Mouse (Mus musculus) embryonic facial prominence, embryonic 13.5 days (tissue): ENCODE data around the gene Nme6. TPM values are rescaled to one million over a fixed set of nuclear protein-coding genes. Genes with fewer than 3 reads are reported as not detected.
A peak's percentile ranks its signal among the peaks of the same experiment; 100 is the strongest.

ENCODE experiments used
- ATAC-seq: fragments of 200-750 bp; cut with Nextera tagmentation; 2 replicates; pipeline ENCODE4 v1.8.0; 2017; ENCODE audit warnings: low read depth; ENCODE audit not compliant: insufficient number of reproducible peaks, insufficient read depth, low FRiP score, low TSS enrichment
- H3K27ac ChIP-seq: fragments of 300-500 bp; sonication (generic); 2 replicates; pipeline ENCODE4 v1.5.1; 2015; ENCODE audit warnings: moderate library complexity, mild to moderate bottlenecking, inconsistent platforms
- H3K27me3 ChIP-seq: fragments of 300-500 bp; sonication (generic); 2 replicates; pipeline ENCODE4 v1.6.1; 2015; ENCODE audit warnings: mild to moderate bottlenecking, inconsistent platforms
- H3K36me3 ChIP-seq: fragments of 300-500 bp; sonication (generic); 2 replicates; pipeline ENCODE4 v1.6.1; 2015; ENCODE audit warnings: mild to moderate bottlenecking, inconsistent platforms
- H3K4me1 ChIP-seq: fragments of 300-500 bp; sonication (generic); 2 replicates; pipeline ENCODE4 v1.6.1; 2015; ENCODE audit warnings: inconsistent platforms
- H3K4me2 ChIP-seq: fragments of 300-500 bp; sonication (generic); 2 replicates; pipeline ENCODE4 v1.6.1; 2015; ENCODE audit warnings: moderate library complexity, mild to moderate bottlenecking, inconsistent platforms
- H3K4me3 ChIP-seq: fragments of 300-500 bp; sonication (generic); 2 replicates; pipeline ENCODE4 v1.5.1; 2015; ENCODE audit warnings: mild to moderate bottlenecking, inconsistent platforms
- H3K9ac ChIP-seq: fragments of 300-500 bp; sonication (generic); 2 replicates; pipeline ENCODE4 v1.6.1; 2015; ENCODE audit warnings: mild to moderate bottlenecking, inconsistent platforms
- H3K9me3 ChIP-seq: fragments of 300-500 bp; sonication (generic); 2 replicates; pipeline ENCODE4 v1.6.1; 2016; ENCODE audit warnings: inconsistent platforms
- WGBS: fragments of 180-500 bp; shearing (Covaris S2); methylation state at CpG from one replicate; pipeline ENCODE4 v1.1.7; 2015; ENCODE audit warnings: mixed read lengths; 5-methylcytosine and 5-hydroxymethylcytosine counted together
- microRNA-seq: library from miRNA; unstranded; fragments of <30 nt; microRNA quantifications from one replicate; pipeline ENCODE4, GENCODE M21; 2016
- polyA plus RNA-seq: library from polyadenylated mRNA; unstranded; fragments of >200 nt; fragmentation: Nextera tagmentation; extraction: Ambion mirVana; gene quantifications from 2 replicates; pipeline ENCODE4 v1.2.1, GENCODE M21; 2015

The Nme6 gene
- polyA plus RNA-seq, 1 experiment from 2014 or later: 70.9 TPM

DNA sequence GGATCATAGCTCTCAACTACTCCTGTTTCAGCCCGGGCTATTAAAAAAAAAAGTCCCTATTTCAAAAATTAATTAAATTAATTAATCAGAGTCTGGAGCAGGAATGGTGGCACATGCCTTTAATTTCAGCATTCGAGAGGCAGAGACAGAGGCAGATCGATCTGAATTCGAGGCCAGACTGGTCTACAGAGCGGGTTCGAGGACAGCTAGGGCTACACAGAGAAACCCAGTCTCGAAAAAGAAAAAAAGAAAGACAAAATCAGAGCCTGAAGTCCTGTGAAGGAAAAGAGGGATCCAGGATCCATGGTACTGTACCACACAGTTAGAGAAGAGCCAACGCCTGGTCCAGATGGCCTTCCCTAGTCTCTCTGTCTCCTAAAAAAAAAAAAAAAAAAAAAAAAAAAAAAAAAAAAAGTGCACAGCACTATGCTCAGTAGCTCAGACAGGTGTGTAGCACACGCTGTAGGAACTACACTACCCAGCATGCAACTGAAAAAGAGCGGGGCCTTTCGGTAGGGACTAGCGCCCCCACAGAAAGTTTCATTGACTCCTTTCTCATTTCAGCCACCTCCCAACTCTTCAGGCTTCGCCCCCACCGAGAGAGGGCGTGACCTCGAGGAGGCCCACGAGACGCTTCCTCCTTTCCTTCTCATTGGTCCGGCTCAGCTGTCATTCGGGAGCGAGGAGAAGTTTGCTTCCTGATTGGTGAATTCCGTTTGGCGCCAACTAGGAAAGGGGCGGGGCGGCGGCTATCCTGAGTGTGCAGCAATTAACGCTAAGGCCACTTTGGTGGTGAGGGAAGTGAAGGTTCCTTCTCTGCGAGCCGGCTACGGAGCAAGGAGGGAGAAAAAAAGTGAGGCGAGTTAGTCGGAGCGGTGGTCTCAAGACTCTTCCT, 42.5 kb downstream of the Nme6 start, which contains the start of gene Cdc25a:
TSS of gene Cdc25a (plus strand) at position 783 of the 895 bp plus-strand sequence.
- Histone ChIP-seq H3K9me3 (no peaks in the 10 kb centered on the region), H3K27ac (peak within 1 kb of the TSS; percentile 93), H3K4me1 (peaks cover 16% of the 10 kb centered on the region), H3K36me3 (peaks cover 27% of the 10 kb centered on the region), H3K4me3 (peak within 1 kb of the TSS; percentile 98), H3K27me3 (no peaks in the 10 kb centered on the region), H3K9ac (peak within 1 kb of the TSS; percentile 98), H3K4me2 (peak within 1 kb of the TSS; percentile 82)
- 5% methylated on average over 33 of the region's 33 CpGs for WGBS
- ATAC-seq: peak; percentile 91

DNA sequence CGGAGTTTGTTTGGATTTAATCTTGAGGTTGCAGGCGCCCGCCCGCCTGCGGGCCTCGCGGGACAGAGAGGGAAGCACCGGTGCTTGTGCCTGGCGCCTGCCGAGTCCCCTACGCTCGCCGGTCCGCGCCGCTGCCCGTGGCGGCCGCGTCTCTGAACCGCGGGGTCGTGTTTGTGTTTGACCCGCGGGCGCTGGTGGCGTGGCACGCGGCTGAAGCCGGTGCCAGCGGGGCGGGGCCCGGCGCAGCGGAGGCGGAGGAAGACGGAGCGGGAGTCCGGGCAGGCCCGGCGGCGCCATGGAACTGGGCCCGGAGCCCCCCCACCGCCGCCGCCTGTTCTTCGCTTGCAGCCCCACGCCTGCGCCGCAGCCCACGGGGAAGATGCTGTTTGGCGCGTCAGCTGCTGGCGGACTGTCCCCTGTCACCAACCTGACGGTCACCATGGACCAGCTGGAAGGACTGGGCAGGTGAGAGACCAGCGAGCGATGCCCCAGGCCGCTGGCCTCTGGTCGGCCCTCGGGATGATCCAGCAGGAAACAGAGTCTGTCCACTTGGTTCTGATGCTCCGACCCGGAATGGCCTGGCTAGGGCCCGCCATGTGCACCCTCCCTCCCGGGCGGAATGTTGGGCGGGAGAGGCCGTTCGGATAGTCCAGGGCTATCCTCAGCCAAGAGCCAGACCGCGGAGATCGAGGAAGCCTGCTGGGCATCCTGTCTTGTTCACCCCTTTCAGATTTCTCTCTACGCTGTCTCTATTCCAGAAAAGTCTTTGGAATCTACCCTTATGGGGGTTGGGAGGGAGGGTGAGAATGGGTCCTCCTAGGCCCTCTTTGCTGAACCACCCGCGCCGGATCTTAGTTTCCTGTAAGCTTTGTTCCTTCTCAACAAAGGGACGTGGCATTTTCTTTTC, 43.4 kb downstream of the Nme6 start:
- peak overlapping the region; percentile 93 for H3K27ac ChIP-seq
- peaks cover 36% of the 10 kb centered on the region for H3K36me3 ChIP-seq
- peak; percentile 70 for ATAC-seq
- H3K9me3 ChIP-seq: no peaks in the 10 kb centered on the region
- H3K27me3 ChIP-seq: no peaks in the 10 kb centered on the region
- under 1% methylated on average over 70 of the region's 76 CpGs for WGBS
- peaks cover 12% of the 10 kb centered on the region for H3K4me1 ChIP-seq
- peak overlapping the region; percentile 98 for H3K4me3 ChIP-seq
- peak overlapping the region; percentile 98 for H3K9ac ChIP-seq
- peak overlapping the region; percentile 82 for H3K4me2 ChIP-seq

DNA sequence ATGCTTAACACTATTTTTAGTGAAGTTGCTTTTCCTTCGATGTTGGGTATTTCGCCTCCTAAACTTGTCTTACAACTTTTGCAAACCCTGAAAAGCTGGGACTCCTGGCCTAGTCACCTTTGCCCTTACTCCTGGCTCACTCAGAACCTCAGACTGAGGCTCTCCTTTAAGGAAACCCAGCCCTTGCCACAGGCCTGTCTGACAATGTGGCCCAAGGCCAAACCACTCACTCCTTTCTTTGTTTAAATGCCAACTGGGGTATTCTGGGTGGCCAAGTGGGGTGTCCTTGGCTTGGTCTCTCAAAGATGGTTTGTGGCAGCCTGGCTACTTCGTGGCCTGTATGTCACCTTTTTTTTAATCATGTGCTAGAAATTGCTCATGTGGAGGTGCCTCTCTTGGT, 44.2 kb downstream of the Nme6 start:
- H3K4me3 ChIP-seq: peak overlapping the region; percentile 98
- WGBS: 2% methylated on average over 3 of the region's 3 CpGs
- no peaks in the 10 kb centered on the region for H3K9me3 ChIP-seq
- no peaks in the 10 kb centered on the region for H3K27me3 ChIP-seq
- H3K4me1 ChIP-seq: peaks cover 12% of the 10 kb centered on the region
- H3K27ac ChIP-seq: peak overlapping the region; percentile 93
- peak overlapping the region; percentile 98 for H3K9ac ChIP-seq
- no peak for ATAC-seq
- peak overlapping the region; percentile 82 for H3K4me2 ChIP-seq
- H3K36me3 ChIP-seq: peaks cover 45% of the 10 kb centered on the region

DNA sequence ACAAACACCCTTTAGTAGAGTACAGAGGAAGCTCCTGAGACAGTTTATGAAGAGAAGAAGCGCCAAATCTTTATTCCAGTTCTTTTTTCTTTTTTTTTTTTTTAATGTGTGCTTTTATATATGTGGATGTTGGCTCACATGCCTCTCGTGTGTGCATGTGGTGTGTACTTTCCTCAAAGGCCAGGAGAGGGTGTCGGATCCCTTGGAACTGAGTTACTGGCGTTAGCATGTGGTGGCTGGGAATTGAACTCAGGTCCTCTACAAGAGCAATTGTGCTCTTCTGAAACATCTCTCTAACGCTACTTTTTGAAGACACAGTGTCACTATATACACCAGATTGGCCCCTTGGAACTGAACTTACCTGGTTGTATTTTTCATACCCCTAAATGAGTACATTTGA, 45.1 kb downstream of the Nme6 start:
- no peak overlapping the region for H3K27ac ChIP-seq
- peak overlapping the region; percentile 98 for H3K4me3 ChIP-seq
- H3K9ac ChIP-seq: peak overlapping the region; percentile 98
- peaks cover 12% of the 10 kb centered on the region for H3K4me1 ChIP-seq
- peak overlapping the region; percentile 82 for H3K4me2 ChIP-seq
- WGBS: 69% methylated on average over 5 of the region's 5 CpGs
- no peak for ATAC-seq
- H3K36me3 ChIP-seq: peaks cover 54% of the 10 kb centered on the region
- no peaks in the 10 kb centered on the region for H3K9me3 ChIP-seq
- no peaks in the 10 kb centered on the region for H3K27me3 ChIP-seq

DNA sequence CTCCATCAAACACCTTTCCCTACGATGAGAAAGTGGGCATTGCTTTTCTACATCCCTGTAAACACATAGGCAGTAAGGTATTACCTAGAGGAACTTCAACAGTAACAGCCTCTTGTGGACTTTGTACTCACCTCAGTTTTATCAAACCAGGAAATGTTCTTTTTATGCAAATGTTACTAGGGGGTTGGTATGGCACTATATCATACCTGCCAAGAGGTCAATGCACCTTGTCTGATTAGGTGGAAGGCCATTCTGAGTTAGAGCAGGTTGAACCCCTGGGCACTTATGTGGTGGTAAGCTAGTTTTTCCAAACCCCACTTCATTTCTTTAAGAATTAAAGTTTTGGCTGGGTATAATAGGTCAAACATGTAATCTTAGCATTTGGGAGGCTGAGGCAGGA, 46.8 kb downstream of the Nme6 start:
- Histone ChIP-seq H3K36me3 (peaks cover 69% of the 10 kb centered on the region), H3K4me2 (no peak overlapping the region), H3K27ac (no peak overlapping the region), H3K4me1 (peaks cover 12% of the 10 kb centered on the region), H3K9me3 (no peaks in the 10 kb centered on the region), H3K9ac (no peak overlapping the region), H3K27me3 (no peaks in the 10 kb centered on the region), H3K4me3 (no peak overlapping the region)
- WGBS: 97% methylated on average over 1 of the region's 1 CpGs
- ATAC-seq: no peak

DNA sequence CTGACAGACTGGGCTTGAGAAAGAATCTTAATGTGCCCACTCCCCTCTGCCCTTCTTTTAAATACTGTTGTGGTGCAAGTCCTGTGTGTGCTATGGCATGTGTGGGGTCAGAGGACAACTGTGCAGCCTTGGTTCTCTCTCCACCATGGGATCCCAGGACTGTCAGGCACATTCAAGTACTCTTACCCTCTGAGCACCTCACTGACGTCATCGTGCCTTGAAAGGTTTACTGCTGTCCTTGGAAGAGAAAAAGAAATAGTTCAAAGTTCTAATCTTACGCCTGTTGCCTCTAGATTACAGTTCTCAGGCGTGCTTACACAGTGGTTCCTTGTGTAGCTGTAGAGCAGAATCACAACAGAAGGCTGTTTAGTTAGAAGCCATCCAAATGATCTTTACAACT, 53.7 kb downstream of the Nme6 start:
- H3K9me3 ChIP-seq: no peaks in the 10 kb centered on the region
- no peaks in the 10 kb centered on the region for H3K4me1 ChIP-seq
- no peak overlapping the region for H3K4me2 ChIP-seq
- H3K27ac ChIP-seq: no peak overlapping the region
- 85% methylated on average over 4 of the region's 4 CpGs for WGBS
- no peak for ATAC-seq
- H3K27me3 ChIP-seq: no peaks in the 10 kb centered on the region
- H3K9ac ChIP-seq: no peak overlapping the region
- H3K4me3 ChIP-seq: no peak overlapping the region
- H3K36me3 ChIP-seq: peaks cover 98% of the 10 kb centered on the region

DNA sequence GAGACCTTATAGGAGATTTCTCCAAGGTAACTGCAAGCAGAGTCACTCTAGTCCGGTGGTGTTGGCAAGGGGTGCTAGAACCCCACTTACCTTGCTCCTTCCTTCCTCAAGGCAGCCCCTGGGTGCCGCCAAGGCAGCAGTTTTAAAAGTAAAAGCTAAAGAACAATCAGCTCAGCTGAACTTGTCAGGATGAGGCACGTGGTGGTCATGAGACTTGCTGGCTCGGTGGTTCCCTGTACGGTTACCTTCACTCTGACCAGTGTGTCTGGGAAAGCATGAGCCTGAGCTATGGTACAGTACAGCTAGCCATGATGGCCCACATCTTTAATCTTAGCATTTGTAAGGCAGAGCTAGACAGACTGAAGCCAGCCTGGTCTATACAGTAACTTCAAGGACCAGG, 54.8 kb downstream of the Nme6 start:
- no peaks in the 10 kb centered on the region for H3K9me3 ChIP-seq
- 89% methylated on average over 5 of the region's 5 CpGs for WGBS
- no peak overlapping the region for H3K4me2 ChIP-seq
- H3K36me3 ChIP-seq: peaks cover 98% of the 10 kb centered on the region
- no peaks in the 10 kb centered on the region for H3K27me3 ChIP-seq
- ATAC-seq: no peak
- H3K4me3 ChIP-seq: no peak overlapping the region
- H3K9ac ChIP-seq: no peak overlapping the region
- no peaks in the 10 kb centered on the region for H3K4me1 ChIP-seq
- no peak overlapping the region for H3K27ac ChIP-seq

DNA sequence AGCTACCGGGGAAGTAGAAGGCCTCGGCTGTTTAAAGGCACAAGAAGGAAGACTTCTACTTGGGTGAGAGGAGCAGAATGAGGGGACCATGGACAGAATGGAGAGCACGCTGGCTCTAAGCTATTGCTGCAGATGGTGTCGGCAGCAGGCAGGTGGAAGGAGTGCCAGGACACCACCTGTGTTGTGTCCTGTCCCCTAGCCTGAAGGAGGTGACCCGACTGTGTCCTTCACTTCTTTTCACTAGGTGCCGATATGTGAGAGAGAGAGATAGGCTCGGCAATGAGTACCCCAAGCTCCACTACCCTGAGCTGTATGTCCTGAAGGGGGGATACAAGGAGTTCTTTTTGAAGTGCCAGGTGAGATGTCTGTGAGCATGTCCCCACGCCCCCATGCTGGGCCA, 59.0 kb downstream of the Nme6 start:
- ATAC-seq: no peak
- WGBS: 93% methylated on average over 8 of the region's 8 CpGs

More for the DNA sequence above, 59.0 kb downstream of the Nme6 start:
- Histone ChIP-seq H3K4me3 (no peak overlapping the region), H3K4me2 (no peak overlapping the region), H3K36me3 (peaks cover 81% of the 10 kb centered on the region), H3K9ac (no peak overlapping the region), H3K27me3 (no peaks in the 10 kb centered on the region), H3K27ac (no peak overlapping the region), H3K4me1 (peaks cover 8% of the 10 kb centered on the region), H3K9me3 (no peaks in the 10 kb centered on the region)

Small RNA genes within 50 kb of the gene (microRNA-seq; reads per million reads assigned to microRNA genes)
- 0.55 reads per million for gene Mir7089

Other genes with a start within 250 kb of the Nme6 start
- 0.14 and 0.29 TPM in 2 replicates for gene Fbxw24, start 206.7 kb upstream of the Nme6 start, polyA plus RNA-seq
- not detected in 2 replicates for gene Fbxw25, start 168.1 kb upstream of the Nme6 start, polyA plus RNA-seq
- 0.13 TPM in 1 of 2 replicates, not detected in the other for gene Fbxw18, start 130.0 kb upstream of the Nme6 start, polyA plus RNA-seq
- gene Fbxw26, start 86.7 kb upstream of the Nme6 start, polyA plus RNA-seq: not detected in 2 replicates
- gene Fbxw27, start 42.1 kb upstream of the Nme6 start, polyA plus RNA-seq: not detected in 2 replicates
- not detected in 2 replicates for gene Spink8, start 20.5 kb upstream of the Nme6 start, polyA plus RNA-seq
- 0.76 and 3.4 TPM in 2 replicates for gene Camp, start 16.9 kb downstream of the Nme6 start, polyA plus RNA-seq
- 33.2 and 35.1 TPM in 2 replicates for gene Cdc25a, start 42.8 kb downstream of the Nme6 start, polyA plus RNA-seq
- gene Map4, start 98.7 kb downstream of the Nme6 start, polyA plus RNA-seq: 58.0 and 61.0 TPM in 2 replicates